Mouse (Mus musculus): Measurements from ENCODE around the gene Disc1. TPM values are rescaled to one million over a fixed set of nuclear protein-coding genes. Genes with fewer than 3 reads are reported as not detected.

Disc1 gene
- polyA plus RNA-seq (2012; rRNA removed) = 0.37 and 0.51 TPM in 2 replicates

GRCm38 (mm10) chr8:125053505-125054435 is at the start of gene Disc1:
Disc1 (plus strand) TSS chr8:125054195.

GRCm38 (mm10) chr8:125012695-125013627 is 41.0 kb upstream of the Disc1 start, which contains the start of gene Tsnax:
Tsnax (plus strand) TSS chr8:125012997.

Other genes starting within 250 kb of the Disc1 start
- 26.8 and 30.2 TPM in 2 replicates for gene Gnpat, start 191.2 kb upstream of the Disc1 start, polyA plus RNA-seq (2012; rRNA removed)
- 10.7 and 11.6 TPM in 2 replicates for gene 2810004N23Rik, start 191.1 kb upstream of the Disc1 start, polyA plus RNA-seq (2012; rRNA removed)
- gene Exoc8, start 156.5 kb upstream of the Disc1 start, polyA plus RNA-seq (2012; rRNA removed) = 2.7 and 3.0 TPM in 2 replicates
- gene Sprtn, start 156.3 kb upstream of the Disc1 start, polyA plus RNA-seq (2012; rRNA removed) = 5.9 and 6.0 TPM in 2 replicates
- 11.2 and 13.9 TPM in 2 replicates for gene Egln1, start 104.9 kb upstream of the Disc1 start, polyA plus RNA-seq (2012; rRNA removed)
- 25.6 and 28.6 TPM in 2 replicates for gene Tsnax, start 41.2 kb upstream of the Disc1 start, polyA plus RNA-seq (2012; rRNA removed)